Mouse (Mus musculus) lung, postnatal 0 days (tissue): ENCODE measurements around the gene Banp.

ENCODE experiments used
- CTCF ChIP-seq: IDR thresholded peaks from 2 replicates; pipeline ENCODE4 v1.5.1; 2016; ENCODE audit warnings: antibody characterized with exemption, mild to moderate bottlenecking
- EP300 ChIP-seq: IDR thresholded peaks from 2 replicates; pipeline ENCODE4 v1.6.1; 2016; ENCODE audit warnings: antibody characterized with exemption, mild to moderate bottlenecking, control low read depth

GRCm38 (mm10) chr8:121938732-121939131, 10.8 kb upstream of the Banp start:
- TF ChIP-seq CTCF (no peak), EP300 (no peak)
